Mouse (Mus musculus) layer of hippocampus, postnatal 36 days (tissue): ENCODE data around the gene Myh7. TPM values are rescaled to one million over a fixed set of nuclear protein-coding genes. Genes with fewer than 3 reads are reported as not detected.
"Not testable (repeated sequence)": the region's sequence is repeated elsewhere in the genome, so short reads cannot be mapped to it uniquely, and the experiment has no call there.

Source experiments
- DNase-seq, 2 experiments: peaks; one replicate each; pipeline ENCODE4 v3.0.0; 2022
- total RNA-seq, 2 experiments: library from RNA; stranded (reverse); gene quantifications; 2 replicates each; pipeline ENCODE4 v1.2.3; 2021

Myh7 gene
- total RNA-seq: 1 to 10 TPM; 7.9 to 9.2 TPM

- DNase-seq: no peak
Measured at GRCm38 (mm10) chr14:54994136-54994868, at the start of gene Myh7. Gene Myh7, minus strand, starts transcription at chr14:54994626.

- not testable (repeated sequence) for DNase-seq
Measured at GRCm38 (mm10) chr14:55043694-55044093, 49.3 kb upstream of the Myh7 start.

- DNase-seq: peak in 1 of 2 experiments; percentile 46
Measured at GRCm38 (mm10) chr14:55032695-55033225, 38.3 kb upstream of the Myh7 start.

GRCm38 (mm10) chr14:55029034-55029698 lies 34.7 kb upstream of the Myh7 start:
- DNase-seq: no peak

- DNase-seq: no peak
Measured at GRCm38 (mm10) chr14:55028333-55028835, 34.0 kb upstream of the Myh7 start.

- no peak for DNase-seq
Measured at GRCm38 (mm10) chr14:55027653-55028052, 33.2 kb upstream of the Myh7 start.

- DNase-seq: no peak
Measured at GRCm38 (mm10) chr14:55027251-55027650, 32.8 kb upstream of the Myh7 start.

- DNase-seq: no peak
Measured at GRCm38 (mm10) chr14:55025527-55025926, 31.1 kb upstream of the Myh7 start.

- DNase-seq: peak; percentile 49 to 57
Measured at GRCm38 (mm10) chr14:55024236-55024635, 29.8 kb upstream of the Myh7 start.

GRCm38 (mm10) chr14:55023011-55023410 lies 28.6 kb upstream of the Myh7 start:
- DNase-seq: no peak

- no peak for DNase-seq
Measured at GRCm38 (mm10) chr14:55020394-55020793, 26.0 kb upstream of the Myh7 start.

- DNase-seq: no peak
Measured at GRCm38 (mm10) chr14:55016876-55017275, 22.4 kb upstream of the Myh7 start.

- no peak for DNase-seq
Measured at GRCm38 (mm10) chr14:55015767-55016111, 21.3 kb upstream of the Myh7 start.

GRCm38 (mm10) chr14:55014991-55015766 lies 20.8 kb upstream of the Myh7 start, which contains the start of gene Ngdn:
Gene Ngdn, plus strand, starts transcription at chr14:55015454.
- DNase-seq: peak; percentile 99

- DNase-seq: no peak
Measured at GRCm38 (mm10) chr14:55014591-55014990, 20.2 kb upstream of the Myh7 start.

GRCm38 (mm10) chr14:55011116-55011515 lies 16.7 kb upstream of the Myh7 start:
- DNase-seq: no peak

GRCm38 (mm10) chr14:55008417-55008816 lies 14.0 kb upstream of the Myh7 start:
- no peak for DNase-seq

- DNase-seq: no peak
Measured at GRCm38 (mm10) chr14:55007120-55007908, 12.9 kb upstream of the Myh7 start.

- DNase-seq: no peak
Measured at GRCm38 (mm10) chr14:55006541-55006940, 12.1 kb upstream of the Myh7 start.

GRCm38 (mm10) chr14:55005967-55006366 lies 11.5 kb upstream of the Myh7 start:
- DNase-seq: no peak

- DNase-seq: no peak
Measured at GRCm38 (mm10) chr14:55005506-55005905, 11.1 kb upstream of the Myh7 start.
